Comparison of ENCODE assay signal across 9 mouse cellular contexts in the genomic region with DNA sequence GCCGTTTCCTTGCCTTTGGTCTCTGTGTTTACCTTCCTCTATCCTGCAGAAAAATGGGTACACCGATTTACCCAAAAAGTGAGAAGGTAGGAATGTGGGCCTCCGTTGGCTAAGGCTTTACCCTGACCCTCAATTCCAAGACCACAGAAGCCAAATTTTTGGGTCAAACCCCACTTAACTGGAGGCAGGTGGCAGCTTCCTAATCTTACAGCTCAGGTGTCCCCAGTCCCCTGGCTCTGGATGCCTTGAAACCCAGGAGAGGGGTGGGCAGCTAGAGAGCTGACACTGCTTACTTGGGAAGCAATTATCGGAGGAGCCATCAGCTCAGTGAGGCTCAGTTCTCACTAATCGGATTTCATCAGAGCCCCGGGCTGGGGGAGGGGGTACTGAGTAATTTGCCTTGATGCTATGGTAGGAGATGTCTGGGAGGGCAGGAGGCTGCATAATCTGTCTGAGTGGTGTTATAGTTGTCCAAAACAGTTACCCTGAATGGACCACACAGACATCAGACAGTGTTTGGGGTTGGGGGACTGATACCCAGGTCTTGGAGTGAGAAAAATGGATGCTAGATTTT. TPM values are rescaled to one million over a fixed set of nuclear protein-coding genes. Genes with fewer than 3 reads are reported as not detected.
DNase-seq lines count a peak whose midpoint lies in the region; ATAC-seq and TF ChIP-seq lines count a peak whose summit lies in the region.
"Had no signal": no experiment of that assay in that cellular context is flagged by ENCODE, and none has a peak within 500 bp of the region (broad histone marks: within the 10 kb centered on the region; RNA-seq: fewer than 3 reads in every experiment).

A gene (minus strand): TSS at position 51 of the 574 bp plus-strand sequence.

- no peaks in the 10 kb centered on the region for H3K9me3 ChIP-seq in embryonic facial prominence, embryonic 10.5 days
- no peaks in the 10 kb centered on the region for H3K9me3 ChIP-seq in limb, embryonic 13.5 days
- H3K9me3 ChIP-seq: liver, embryonic 15.5 days had no signal

- no peak for DNase-seq in layer of hippocampus, adult 2 months (ENCODE audit: low spot score in 2 of 2)
- DNase-seq in layer of hippocampus, adult 9-10 months (ENCODE audit: low spot score) = no peak
- no peak for DNase-seq in embryonic facial prominence, embryonic 10.5 days (ENCODE audit: low spot score)
- no peak for DNase-seq in heart, postnatal 10 days
- DNase-seq in cerebellum, adult 11-12 months = no peak
- DNase-seq in kidney, postnatal 25 days = no peak

- 27% methylated on average over 6 of the region's 6 CpGs for WGBS in embryonic facial prominence, embryonic 10.5 days
- WGBS in limb, embryonic 13.5 days = 37% methylated on average over 6 of the region's 6 CpGs

- no peak within 1 kb of the TSS for H3K4me3 ChIP-seq in layer of hippocampus, adult 2 months
- H3K4me3 ChIP-seq in embryonic facial prominence, embryonic 10.5 days = peak within 1 kb of the TSS; percentile 5; the same call in 1 of the 2 replicates
- H3K4me3 ChIP-seq in limb, embryonic 13.5 days = no peak within 1 kb of the TSS
- H3K4me3 ChIP-seq: liver, embryonic 15.5 days had no signal

- H3K27me3 ChIP-seq in embryonic facial prominence, embryonic 10.5 days (replicated peaks; ENCODE audit: low read depth, poor library complexity, severe bottlenecking) = peaks cover 78% of the 10 kb centered on the region
- peaks cover 76% of the 10 kb centered on the region for H3K27me3 ChIP-seq in limb, embryonic 13.5 days

- intact Hi-C loops in heart, postnatal 10 days (cut with DNase I) = no loop called here

- peaks cover 60% of the 10 kb centered on the region for H3K4me1 ChIP-seq in embryonic facial prominence, embryonic 10.5 days
- H3K4me1 ChIP-seq in limb, embryonic 13.5 days = peaks cover 33% of the 10 kb centered on the region

- TF ChIP-seq CTCF in layer of hippocampus, adult 2 months (conservative IDR thresholded peaks at IDR 0.05) = no peak

- no peaks in the 10 kb centered on the region for H3K36me3 ChIP-seq in embryonic facial prominence, embryonic 10.5 days (replicated peaks)
- H3K36me3 ChIP-seq in limb, embryonic 13.5 days = no peaks in the 10 kb centered on the region
- H3K36me3 ChIP-seq: liver, embryonic 15.5 days had no signal

- no peak for ATAC-seq in limb, embryonic 13.5 days (ENCODE audit: low FRiP score, low read depth)
- no peak for ATAC-seq in CD4-positive, CD25-positive, alpha-beta regulatory T cell, adult 4 months

- no peak within 1 kb of the TSS for H3K4me2 ChIP-seq in limb, embryonic 13.5 days (replicated peaks)

- no peak within 1 kb of the TSS for H3K9ac ChIP-seq in limb, embryonic 13.5 days
- H3K9ac ChIP-seq: liver, embryonic 15.5 days had no signal

- no peak within 1 kb of the TSS for H3K27ac ChIP-seq in layer of hippocampus, adult 2 months
- H3K27ac ChIP-seq in embryonic facial prominence, embryonic 10.5 days (replicated peaks) = no peak within 1 kb of the TSS
- H3K27ac ChIP-seq in limb, embryonic 13.5 days = no peak within 1 kb of the TSS
- H3K27ac ChIP-seq: liver, embryonic 15.5 days had no signal

RNA-seq across cellular contexts. Expression of the gene that starts here (rescaled TPM):
- total RNA-seq in layer of hippocampus, adult 2 months (2021) = 10 to 100 TPM; 17.9 to 18.2 TPM
- 15.7 and 19.6 TPM in 2 replicates for polyA plus RNA-seq in embryonic facial prominence, embryonic 10.5 days (2016; fragmentation: Nextera tagmentation; extraction: Ambion mirVana)
- 10 to 100 TPM; 13.7 to 16.1 TPM for total RNA-seq in heart, postnatal 10 days (2021)
- 15.6 and 16.7 TPM in 2 replicates for polyA plus RNA-seq in limb, embryonic 13.5 days (2015; fragmentation: Nextera tagmentation; extraction: Ambion mirVana)
- 1 to 10 TPM; 6.0 to 8.1 TPM for polyA plus RNA-seq in CD4-positive, CD25-positive, alpha-beta regulatory T cell, adult 4 months (2017; shearing (Covaris generic))
